Mouse (Mus musculus) brown adipose tissue, adult 24 weeks (tissue): Measurements from ENCODE around the gene Foxs1. TPM values are rescaled to one million over a fixed set of nuclear protein-coding genes. Genes with fewer than 3 reads are reported as not detected.

Source experiments
- H3K27ac ChIP-seq: fragments of 200-500 bp; replicated peaks from 2 replicates; pipeline ENCODE4 v1.5.1; 2012; ENCODE audit warnings: low read depth, mild to moderate bottlenecking, low read length
- H3K4me1 ChIP-seq: fragments of 200-500 bp; 2 replicates; pipeline ENCODE4 v1.6.1; 2012; ENCODE audit warnings: low read length, mixed read lengths; ENCODE audit not compliant: control insufficient read depth, insufficient read depth, insufficient read length
- H3K4me3 ChIP-seq: fragments of 200-500 bp; 2 replicates; pipeline ENCODE4 v1.5.1; 2012; ENCODE audit warnings: low read depth, mild to moderate bottlenecking, low read length, moderate library complexity; ENCODE audit not compliant: insufficient read depth
- polyA plus RNA-seq: library from polyadenylated mRNA; stranded (reverse); fragments of >200 nt; gene quantifications from 2 replicates; pipeline ENCODE4 v1.2.4, GENCODE M21; 2012; ENCODE audit not compliant: missing spikeins, insufficient read depth, insufficient read length

The Foxs1 gene
- polyA plus RNA-seq, 1 experiment, result 1.1 TPM

DNA sequence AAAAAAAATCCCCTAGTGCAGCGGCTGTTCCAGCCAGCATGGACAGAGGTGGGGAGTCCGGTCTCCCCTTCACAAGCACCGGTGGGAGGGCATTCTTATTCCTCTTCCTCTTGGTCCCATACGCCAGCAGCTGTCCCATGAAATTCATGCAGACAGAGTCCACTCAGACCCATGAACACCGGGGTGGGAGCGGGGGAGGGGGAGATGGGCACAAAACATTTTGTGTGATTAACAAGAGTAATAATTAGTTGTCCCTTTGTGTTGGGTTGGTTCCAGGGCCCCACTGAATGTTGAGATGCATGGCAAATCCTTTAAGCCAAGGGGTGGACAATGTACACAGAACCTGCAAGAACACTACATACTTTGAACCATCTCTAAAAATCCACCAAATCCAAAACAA lies 8.1 kb upstream of the Foxs1 start:
- Histone ChIP-seq H3K4me3 (no peak overlapping the region), H3K4me1 (no peaks in the 10 kb centered on the region), H3K27ac (no peak overlapping the region)

GRCm38 (mm10) chr2:152939846-152940245 lies 6.8 kb upstream of the Foxs1 start:
- no peak overlapping the region for H3K4me3 ChIP-seq
- H3K4me1 ChIP-seq, result no peaks in the 10 kb centered on the region
- H3K27ac ChIP-seq, result no peak overlapping the region

GRCm38 (mm10) chr2:152933614-152934013 lies 606 bp upstream of the Foxs1 start:
- Histone ChIP-seq H3K27ac (no peak overlapping the region), H3K4me3 (no peak overlapping the region; the same call in 1 of the 2 replicates), H3K4me1 (no peaks in the 10 kb centered on the region)

GRCm38 (mm10) chr2:152931456-152932160 lies 1.4 kb downstream of the Foxs1 start:
- H3K4me1 ChIP-seq, result no peaks in the 10 kb centered on the region; the same call in 1 of the 2 replicates
- peak overlapping the region; percentile 32; the same call in 1 of the 2 replicates for H3K27ac ChIP-seq
- peak overlapping the region; percentile 45 for H3K4me3 ChIP-seq

DNA sequence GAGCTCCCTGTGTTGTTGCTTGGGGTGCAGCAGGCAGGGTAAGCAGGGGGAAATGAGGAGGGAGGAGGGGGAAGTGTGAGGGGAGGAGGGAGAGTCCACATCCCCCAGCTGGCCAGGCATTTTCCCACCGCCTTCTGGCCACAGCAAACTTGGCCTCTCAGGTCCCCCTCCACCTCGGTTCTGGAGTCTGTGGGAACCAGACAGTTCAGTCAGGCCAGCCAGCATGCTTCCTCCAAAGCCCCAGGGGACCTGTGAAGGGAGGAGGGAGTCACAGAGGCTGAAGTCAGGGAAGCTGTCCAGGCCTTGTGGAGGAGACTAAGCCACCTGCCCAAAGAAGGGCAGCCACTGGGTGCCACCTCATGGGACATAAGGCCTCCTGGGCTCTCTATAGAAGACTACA lies 2.7 kb downstream of the Foxs1 start:
- H3K27ac ChIP-seq, result peak overlapping the region; percentile 62
- peak overlapping the region; percentile 45 for H3K4me3 ChIP-seq
- H3K4me1 ChIP-seq, result peaks cover 8% of the 10 kb centered on the region; the same call in 1 of the 2 replicates

DNA sequence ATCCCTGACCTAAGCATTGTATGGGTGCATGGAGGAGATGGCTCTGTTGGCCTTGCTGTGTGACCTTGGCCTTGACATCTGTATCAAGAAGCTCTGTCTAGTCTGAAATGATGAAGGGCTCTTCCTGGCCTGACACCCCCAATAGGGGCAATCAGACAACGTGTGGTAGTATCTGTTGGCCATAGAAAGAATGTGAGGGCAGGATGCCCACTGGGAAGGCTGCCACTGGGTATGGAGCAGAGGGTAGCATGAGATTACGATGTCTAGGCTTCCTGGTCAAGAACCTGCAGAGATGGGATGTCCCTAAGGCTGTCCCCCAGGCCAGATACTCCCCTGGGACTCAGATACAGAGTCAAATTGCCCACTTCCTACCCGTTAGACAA lies 4.0 kb downstream of the Foxs1 start:
- peaks cover 9% of the 10 kb centered on the region; the same call in 1 of the 2 replicates for H3K4me1 ChIP-seq
- peak overlapping the region; percentile 49 for H3K27ac ChIP-seq
- H3K4me3 ChIP-seq, result no peak overlapping the region

DNA sequence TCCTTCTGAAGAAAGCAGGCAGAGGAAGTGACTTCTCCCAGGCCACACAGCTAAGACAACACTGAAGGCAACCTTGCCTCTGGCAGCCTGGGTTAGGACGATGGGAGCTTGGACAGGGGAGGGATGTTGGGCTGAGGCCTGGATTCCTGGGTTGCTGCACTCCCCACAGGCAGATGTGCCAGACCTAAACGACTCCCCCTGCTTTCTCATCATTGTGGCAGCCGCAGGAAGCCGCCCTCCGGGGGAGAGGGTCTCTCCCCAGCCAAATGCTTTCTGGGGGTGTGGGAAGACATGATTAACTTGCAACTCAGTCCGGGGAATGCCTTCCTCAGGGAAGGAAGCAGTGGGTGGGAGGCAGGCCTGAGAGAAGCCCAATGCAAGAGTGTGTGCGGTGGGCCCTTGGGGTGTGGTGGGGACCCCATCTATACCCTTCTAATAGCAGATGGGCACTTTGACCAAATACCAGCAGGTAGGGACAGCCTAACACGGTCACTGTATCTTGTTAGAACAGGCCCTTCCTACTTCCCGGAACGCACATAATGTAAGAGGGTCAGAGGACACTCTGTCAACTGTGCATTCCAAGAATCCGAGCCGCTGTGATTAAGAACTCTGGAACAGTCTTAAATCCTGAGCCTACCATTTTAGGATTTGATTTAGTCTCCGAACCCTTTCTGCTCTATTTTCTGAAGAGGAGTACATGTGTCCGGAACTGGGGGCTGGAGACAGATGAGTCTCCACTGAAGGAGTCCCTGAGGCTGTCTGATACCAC lies 4.6 kb downstream of the Foxs1 start:
- H3K27ac ChIP-seq, result peak overlapping the region; percentile 61
- no peak overlapping the region for H3K4me3 ChIP-seq
- peaks cover 9% of the 10 kb centered on the region; the same call in 1 of the 2 replicates for H3K4me1 ChIP-seq

DNA sequence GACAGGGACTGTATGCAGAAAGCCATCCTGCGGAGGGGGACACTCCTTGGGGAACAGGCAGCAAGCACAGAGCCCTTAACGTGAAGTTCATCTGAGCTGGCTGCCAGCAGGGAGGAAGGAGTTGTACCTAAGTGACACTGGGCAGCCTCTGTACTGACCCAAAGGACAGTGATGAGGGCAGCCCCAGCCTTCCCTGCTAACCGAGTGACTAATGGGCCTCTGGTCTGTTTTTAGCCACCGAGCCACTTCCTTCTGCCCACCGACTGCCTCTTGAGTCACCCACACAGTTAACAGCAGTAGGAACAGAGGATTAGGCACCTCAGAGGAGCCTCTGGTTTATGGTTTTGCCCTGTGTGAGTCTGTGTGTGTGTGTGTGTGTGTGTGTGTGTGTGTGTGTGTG lies 5.6 kb downstream of the Foxs1 start:
- peaks cover 9% of the 10 kb centered on the region; the same call in 1 of the 2 replicates for H3K4me1 ChIP-seq
- peak overlapping the region; percentile 57; the same call in 1 of the 2 replicates for H3K27ac ChIP-seq
- H3K4me3 ChIP-seq, result no peak overlapping the region

GRCm38 (mm10) chr2:152926896-152927295 lies 6.1 kb downstream of the Foxs1 start:
- H3K27ac ChIP-seq, result peak overlapping the region; percentile 57
- no peak overlapping the region for H3K4me3 ChIP-seq
- peaks cover 9% of the 10 kb centered on the region; the same call in 1 of the 2 replicates for H3K4me1 ChIP-seq

GRCm38 (mm10) chr2:152925189-152925872 lies 7.7 kb downstream of the Foxs1 start:
- H3K4me1 ChIP-seq, result peaks cover 9% of the 10 kb centered on the region; the same call in 1 of the 2 replicates
- no peak overlapping the region for H3K4me3 ChIP-seq
- H3K27ac ChIP-seq, result peak overlapping the region; percentile 57

- H3K4me1 ChIP-seq, result peaks cover 9% of the 10 kb centered on the region; the same call in 1 of the 2 replicates
- H3K4me3 ChIP-seq, result no peak overlapping the region
- H3K27ac ChIP-seq, result peak overlapping the region; percentile 43; the same call in 1 of the 2 replicates
Measured at GRCm38 (mm10) chr2:152924543-152924942, 8.5 kb downstream of the Foxs1 start.

GRCm38 (mm10) chr2:152924128-152924527 lies 8.9 kb downstream of the Foxs1 start:
- H3K27ac ChIP-seq, result no peak overlapping the region
- peaks cover 9% of the 10 kb centered on the region; the same call in 1 of the 2 replicates for H3K4me1 ChIP-seq
- H3K4me3 ChIP-seq, result no peak overlapping the region

- Histone ChIP-seq H3K4me1 (peaks cover 9% of the 10 kb centered on the region; the same call in 1 of the 2 replicates), H3K27ac (no peak overlapping the region), H3K4me3 (no peak overlapping the region)
Measured at GRCm38 (mm10) chr2:152923621-152924020, 9.4 kb downstream of the Foxs1 start.

- Histone ChIP-seq H3K27ac (no peak overlapping the region), H3K4me3 (no peak overlapping the region), H3K4me1 (peaks cover 9% of the 10 kb centered on the region; the same call in 1 of the 2 replicates)
Measured at GRCm38 (mm10) chr2:152922376-152922775, 10.6 kb downstream of the Foxs1 start.

GRCm38 (mm10) chr2:152917671-152918070 lies 15.3 kb downstream of the Foxs1 start:
- H3K4me1 ChIP-seq, result no peaks in the 10 kb centered on the region
- H3K27ac ChIP-seq, result no peak overlapping the region
- no peak overlapping the region for H3K4me3 ChIP-seq
